Mouse (Mus musculus): ENCODE measurements around the gene Spef1. TPM values are rescaled to one million over a fixed set of nuclear protein-coding genes. Genes with fewer than 3 reads are reported as not detected.

Gene Spef1
- polyA plus RNA-seq, 1 experiment from 2014 or later = 9.3 TPM

- 91% methylated on average over 7 of the region's 7 CpGs for WGBS
- ATAC-seq (replicated peaks; ENCODE audit: low FRiP score) (no peak), DNase-seq (ENCODE audit: low spot score) (no peak)
- Histone ChIP-seq H3K27ac (ENCODE audit: low read depth, low read length) (no peak overlapping the region), H3K4me1 (replicated peaks; ENCODE audit: control insufficient read depth, insufficient read depth, low read length) (no peaks in the 10 kb centered on the region), H3K4me3 (ENCODE audit: low read depth, low read length) (no peak overlapping the region), H3K9me3 (ENCODE audit: control insufficient read depth, low read length) (no peaks in the 10 kb centered on the region), H3K27me3 (ENCODE audit: control insufficient read depth, insufficient read depth, low read length) (no peaks in the 10 kb centered on the region), H3K4me2 (ENCODE audit: low read depth, low read length, severe bottlenecking) (no peak overlapping the region), H3K36me3 (ENCODE audit: control insufficient read depth, insufficient read depth, low read length) (no peaks in the 10 kb centered on the region; the same call in 1 of the 2 replicates), H3K9ac (ENCODE audit: low read length) (no peak overlapping the region)
Measured at GRCm38 (mm10) chr2:131138760-131139159, 48.3 kb downstream of the Spef1 start.

GRCm38 (mm10) chr2:131138296-131138695 is 48.8 kb downstream of the Spef1 start:
- Histone ChIP-seq H3K9ac (ENCODE audit: low read length) (no peak overlapping the region), H3K9me3 (ENCODE audit: control insufficient read depth, low read length) (no peaks in the 10 kb centered on the region), H3K4me1 (replicated peaks; ENCODE audit: control insufficient read depth, insufficient read depth, low read length) (no peaks in the 10 kb centered on the region), H3K27ac (ENCODE audit: low read depth, low read length) (no peak overlapping the region), H3K36me3 (ENCODE audit: control insufficient read depth, insufficient read depth, low read length) (no peaks in the 10 kb centered on the region; the same call in 1 of the 2 replicates), H3K4me3 (ENCODE audit: low read depth, low read length) (no peak overlapping the region), H3K27me3 (ENCODE audit: control insufficient read depth, insufficient read depth, low read length) (no peaks in the 10 kb centered on the region), H3K4me2 (ENCODE audit: low read depth, low read length, severe bottlenecking) (no peak overlapping the region)
- ATAC-seq (replicated peaks; ENCODE audit: low FRiP score) (no peak), DNase-seq (ENCODE audit: low spot score) (no peak)
- 79% methylated on average over 4 of the region's 4 CpGs for WGBS

- ATAC-seq (replicated peaks; ENCODE audit: low FRiP score) = peak; percentile 58; the same call in 1 of the 2 replicates
- H3K36me3 ChIP-seq (ENCODE audit: control insufficient read depth, insufficient read depth, low read length) = no peaks in the 10 kb centered on the region; the same call in 1 of the 2 replicates
Measured at GRCm38 (mm10) chr2:131135521-131136139, 51.5 kb downstream of the Spef1 start.

GRCm38 (mm10) chr2:131134826-131135400 is 52.2 kb downstream of the Spef1 start:
- Histone ChIP-seq H3K27me3 (ENCODE audit: control insufficient read depth, insufficient read depth, low read length) (no peaks in the 10 kb centered on the region), H3K36me3 (ENCODE audit: control insufficient read depth, insufficient read depth, low read length) (no peaks in the 10 kb centered on the region; the same call in 1 of the 2 replicates), H3K27ac (ENCODE audit: low read depth, low read length) (no peak overlapping the region), H3K4me2 (ENCODE audit: low read depth, low read length, severe bottlenecking) (no peak overlapping the region), H3K4me3 (ENCODE audit: low read depth, low read length) (no peak overlapping the region), H3K4me1 (replicated peaks; ENCODE audit: control insufficient read depth, insufficient read depth, low read length) (no peaks in the 10 kb centered on the region), H3K9me3 (ENCODE audit: control insufficient read depth, low read length) (no peaks in the 10 kb centered on the region), H3K9ac (ENCODE audit: low read length) (no peak overlapping the region)
- no peak for ATAC-seq (replicated peaks; ENCODE audit: low FRiP score)
- no peak for DNase-seq (ENCODE audit: low spot score)
- 82% methylated on average over 8 of the region's 8 CpGs for WGBS

More at GRCm38 (mm10) chr2:131135521-131136139, 51.5 kb downstream of the Spef1 start:
- no peak overlapping the region for H3K27ac ChIP-seq (ENCODE audit: low read depth, low read length)
- no peaks in the 10 kb centered on the region for H3K9me3 ChIP-seq (ENCODE audit: control insufficient read depth, low read length)
- H3K4me1 ChIP-seq (replicated peaks; ENCODE audit: control insufficient read depth, insufficient read depth, low read length) = no peaks in the 10 kb centered on the region
- WGBS = 78% methylated on average over 11 of the region's 11 CpGs
- H3K4me3 ChIP-seq (ENCODE audit: low read depth, low read length) = no peak overlapping the region
- no peak overlapping the region for H3K9ac ChIP-seq (ENCODE audit: low read length)
- H3K4me2 ChIP-seq (ENCODE audit: low read depth, low read length, severe bottlenecking) = no peak overlapping the region
- no peaks in the 10 kb centered on the region for H3K27me3 ChIP-seq (ENCODE audit: control insufficient read depth, insufficient read depth, low read length)
- DNase-seq (ENCODE audit: low spot score) = no peak

- WGBS = 44% methylated on average over 1 of the region's 1 CpGs
- Histone ChIP-seq H3K4me3 (ENCODE audit: low read depth, low read length) (no peak overlapping the region), H3K9me3 (ENCODE audit: control insufficient read depth, low read length) (no peaks in the 10 kb centered on the region), H3K27me3 (ENCODE audit: control insufficient read depth, insufficient read depth, low read length) (no peaks in the 10 kb centered on the region), H3K36me3 (ENCODE audit: control insufficient read depth, insufficient read depth, low read length) (no peaks in the 10 kb centered on the region; the same call in 1 of the 2 replicates), H3K9ac (ENCODE audit: low read length) (no peak overlapping the region), H3K27ac (ENCODE audit: low read depth, low read length) (no peak overlapping the region), H3K4me2 (ENCODE audit: low read depth, low read length, severe bottlenecking) (no peak overlapping the region), H3K4me1 (replicated peaks; ENCODE audit: control insufficient read depth, insufficient read depth, low read length) (no peaks in the 10 kb centered on the region)
- no peak for DNase-seq (ENCODE audit: low spot score)
- ATAC-seq (replicated peaks; ENCODE audit: low FRiP score) = no peak
Measured at GRCm38 (mm10) chr2:131134381-131134780, 52.7 kb downstream of the Spef1 start.

GRCm38 (mm10) chr2:131132930-131133547 is 54.0 kb downstream of the Spef1 start, which contains the start of gene Gm11037:
TSS of gene Gm11037 (plus strand) at chr2:131133497.
- no peak within 1 kb of the TSS for H3K27ac ChIP-seq (ENCODE audit: low read depth, low read length)
- H3K27me3 ChIP-seq (ENCODE audit: control insufficient read depth, insufficient read depth, low read length) = no peaks in the 10 kb centered on the region
- 91% methylated on average over 9 of the region's 9 CpGs for WGBS
- H3K9ac ChIP-seq (ENCODE audit: low read length) = no peak within 1 kb of the TSS
- no peaks in the 10 kb centered on the region; the same call in 1 of the 2 replicates for H3K36me3 ChIP-seq (ENCODE audit: control insufficient read depth, insufficient read depth, low read length)
- H3K4me1 ChIP-seq (replicated peaks; ENCODE audit: control insufficient read depth, insufficient read depth, low read length) = no peaks in the 10 kb centered on the region
- H3K4me3 ChIP-seq (ENCODE audit: low read depth, low read length) = no peak within 1 kb of the TSS
- ATAC-seq (replicated peaks; ENCODE audit: low FRiP score) = no peak
- H3K4me2 ChIP-seq (ENCODE audit: low read depth, low read length, severe bottlenecking) = no peak within 1 kb of the TSS
- no peaks in the 10 kb centered on the region for H3K9me3 ChIP-seq (ENCODE audit: control insufficient read depth, low read length)
- no peak for DNase-seq (ENCODE audit: low spot score)

GRCm38 (mm10) chr2:131132111-131132888 is 54.8 kb downstream of the Spef1 start:
- Histone ChIP-seq H3K4me2 (ENCODE audit: low read depth, low read length, severe bottlenecking) (no peak overlapping the region), H3K36me3 (ENCODE audit: control insufficient read depth, insufficient read depth, low read length) (no peaks in the 10 kb centered on the region), H3K9ac (ENCODE audit: low read length) (no peak overlapping the region), H3K4me1 (replicated peaks; ENCODE audit: control insufficient read depth, insufficient read depth, low read length) (peaks cover under 1% of the 10 kb centered on the region; the same call in 1 of the 2 replicates), H3K9me3 (ENCODE audit: control insufficient read depth, low read length) (no peaks in the 10 kb centered on the region), H3K27me3 (ENCODE audit: control insufficient read depth, insufficient read depth, low read length) (no peaks in the 10 kb centered on the region), H3K27ac (ENCODE audit: low read depth, low read length) (no peak overlapping the region), H3K4me3 (ENCODE audit: low read depth, low read length) (no peak overlapping the region)
- no peak for ATAC-seq (replicated peaks; ENCODE audit: low FRiP score)
- WGBS = 87% methylated on average over 10 of the region's 10 CpGs
- no peak for DNase-seq (ENCODE audit: low spot score)

GRCm38 (mm10) chr2:131130849-131131248 is 56.2 kb downstream of the Spef1 start:
- no peak overlapping the region for H3K27ac ChIP-seq (ENCODE audit: low read depth, low read length)
- DNase-seq (ENCODE audit: low spot score) (no peak), ATAC-seq (replicated peaks; ENCODE audit: low FRiP score) (no peak)
- no peaks in the 10 kb centered on the region for H3K9me3 ChIP-seq (ENCODE audit: control insufficient read depth, low read length)
- H3K9ac ChIP-seq (ENCODE audit: low read length) = no peak overlapping the region
- no peak overlapping the region for H3K4me3 ChIP-seq (ENCODE audit: low read depth, low read length)
- no peak overlapping the region for H3K4me2 ChIP-seq (ENCODE audit: low read depth, low read length, severe bottlenecking)
- peaks cover 9% of the 10 kb centered on the region; the same call in 1 of the 2 replicates for H3K4me1 ChIP-seq (replicated peaks; ENCODE audit: control insufficient read depth, insufficient read depth, low read length)
- no peaks in the 10 kb centered on the region for H3K36me3 ChIP-seq (ENCODE audit: control insufficient read depth, insufficient read depth, low read length)
- WGBS = 85% methylated on average over 2 of the region's 2 CpGs
- no peaks in the 10 kb centered on the region for H3K27me3 ChIP-seq (ENCODE audit: control insufficient read depth, insufficient read depth, low read length)

Measured in forebrain, embryonic 11.5 days (tissue).